Mouse (Mus musculus) hindbrain, embryonic 10.5 days (tissue): ENCODE results near the gene Itga7. TPM values are rescaled to one million over a fixed set of nuclear protein-coding genes. Genes with fewer than 3 reads are reported as not detected.
"Not testable (repeated sequence)": the region's sequence is repeated elsewhere in the genome, so short reads cannot be mapped to it uniquely, and the experiment has no call there.

Experiments used
- DNase-seq: peaks from one replicate; pipeline ENCODE4 v3.0.0-alpha.2; 2017; ENCODE audit warnings: low spot score
- H3K27ac ChIP-seq: fragments of 300-500 bp; sonication (generic); 2 replicates; pipeline ENCODE4 v1.5.1; 2016; ENCODE audit warnings: mild to moderate bottlenecking, moderate library complexity
- H3K27me3 ChIP-seq: fragments of 300-500 bp; sonication (generic); 2 replicates; pipeline ENCODE4 v1.6.1; 2016; ENCODE audit warnings: mild to moderate bottlenecking; ENCODE audit not compliant: poor library complexity, insufficient read depth, severe bottlenecking
- H3K36me3 ChIP-seq: fragments of 300-500 bp; sonication (generic); 2 replicates; pipeline ENCODE4 v1.6.1; 2016; ENCODE audit warnings: mild to moderate bottlenecking, moderate library complexity
- H3K4me1 ChIP-seq: fragments of 300-500 bp; sonication (generic); replicated peaks from 2 replicates; pipeline ENCODE4 v1.6.1; 2016; ENCODE audit warnings: mild to moderate bottlenecking
- H3K4me3 ChIP-seq: fragments of 300-500 bp; sonication (generic); 2 replicates; pipeline ENCODE4 v1.5.1; 2016; ENCODE audit warnings: mild to moderate bottlenecking, moderate library complexity
- H3K9me3 ChIP-seq: fragments of 300-500 bp; sonication (generic); 2 replicates; pipeline ENCODE4 v1.6.1; 2016; ENCODE audit warnings: mild to moderate bottlenecking, moderate library complexity
- WGBS: fragments of 180-500 bp; shearing (Covaris S2); methylation state at CpG from one replicate; pipeline ENCODE4 v1.1.7; 2016; 5-methylcytosine and 5-hydroxymethylcytosine counted together
- polyA plus RNA-seq: library from polyadenylated mRNA; unstranded; fragments of >200 nt; fragmentation: Nextera tagmentation; extraction: Ambion mirVana; gene quantifications from 2 replicates; pipeline ENCODE4 v1.2.1, GENCODE M21; 2016

The Itga7 gene
- polyA plus RNA-seq, 1 experiment from 2014 or later, result 3.7 TPM

DNA sequence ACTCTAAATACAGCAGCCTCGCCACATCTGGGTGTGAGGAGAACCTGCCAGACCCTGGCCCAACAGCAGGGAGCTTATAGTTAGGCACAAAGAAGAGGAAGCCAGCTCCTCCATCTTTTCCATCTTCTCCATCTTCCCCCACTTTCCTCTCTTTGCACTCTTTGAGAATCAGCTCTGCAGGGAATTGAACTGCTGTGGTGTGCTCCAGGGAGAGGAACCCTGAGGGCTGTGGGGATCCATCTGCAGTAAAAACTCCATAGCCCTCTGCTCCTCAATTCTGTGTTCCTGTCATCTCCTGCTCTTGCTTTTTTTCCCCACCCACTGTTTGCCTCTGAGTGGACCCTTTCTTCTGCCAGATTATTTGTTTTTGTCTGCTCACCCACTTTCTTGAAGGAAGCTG lies 55.5 kb downstream of the Itga7 start, which contains the start of gene Olfr9:
TSS of gene Olfr9 (plus strand) at position 301 of the 400 bp plus-strand sequence.
- not testable (repeated sequence) for H3K36me3 ChIP-seq, H3K4me1 ChIP-seq, H3K4me3 ChIP-seq, H3K27ac ChIP-seq, DNase-seq, H3K9me3 ChIP-seq, H3K27me3 ChIP-seq
- WGBS, result 68% methylated on average over 1 of the region's 1 CpGs

DNA sequence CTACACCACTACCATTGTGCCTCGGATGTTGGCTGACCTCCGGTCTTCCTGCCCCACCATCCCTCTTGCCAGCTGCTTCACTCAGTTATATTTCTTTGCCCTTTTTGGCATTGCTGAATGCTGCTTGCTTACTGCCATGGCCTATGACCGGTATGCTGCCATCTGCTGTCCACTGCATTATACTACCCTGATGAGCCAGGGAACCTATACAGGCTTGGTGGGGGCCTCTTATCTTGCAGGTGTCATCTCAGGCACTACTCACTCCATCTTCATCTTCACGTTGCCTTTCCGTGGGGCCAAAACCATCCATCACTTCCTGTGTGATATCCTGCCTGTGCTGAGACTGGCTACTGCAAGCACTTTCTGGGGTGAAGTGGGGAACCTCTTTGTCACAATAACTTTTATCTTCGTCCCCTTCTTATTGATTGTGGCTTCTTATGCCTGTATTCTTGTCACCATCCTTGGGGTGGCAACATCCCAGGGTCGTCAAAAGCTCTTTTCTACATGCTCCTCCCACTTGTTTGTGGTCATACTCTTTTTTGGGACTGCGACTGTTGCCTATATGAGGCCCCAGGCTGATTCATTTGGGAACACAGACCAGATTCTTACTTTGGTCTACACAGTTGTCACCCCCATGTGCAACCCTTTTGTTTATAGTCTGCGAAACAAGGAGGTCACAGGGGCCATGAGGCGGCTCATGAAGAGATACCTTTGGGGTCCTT lies 56.7 kb downstream of the Itga7 start:
- H3K4me3 ChIP-seq, H3K9me3 ChIP-seq, H3K36me3 ChIP-seq, H3K27me3 ChIP-seq, H3K4me1 ChIP-seq, DNase-seq, H3K27ac ChIP-seq: not testable (repeated sequence)
- WGBS, result 62% methylated on average over 7 of the region's 10 CpGs

GRCm38 (mm10) chr10:128990994-128991393 lies 57.4 kb downstream of the Itga7 start:
- Histone ChIP-seq H3K4me1 (no peaks in the 10 kb centered on the region), H3K27ac (no peak overlapping the region), H3K9me3 (no peaks in the 10 kb centered on the region), H3K36me3 (no peaks in the 10 kb centered on the region), H3K27me3 (no peaks in the 10 kb centered on the region), H3K4me3 (no peak overlapping the region)
- DNase-seq, result no peak

DNA sequence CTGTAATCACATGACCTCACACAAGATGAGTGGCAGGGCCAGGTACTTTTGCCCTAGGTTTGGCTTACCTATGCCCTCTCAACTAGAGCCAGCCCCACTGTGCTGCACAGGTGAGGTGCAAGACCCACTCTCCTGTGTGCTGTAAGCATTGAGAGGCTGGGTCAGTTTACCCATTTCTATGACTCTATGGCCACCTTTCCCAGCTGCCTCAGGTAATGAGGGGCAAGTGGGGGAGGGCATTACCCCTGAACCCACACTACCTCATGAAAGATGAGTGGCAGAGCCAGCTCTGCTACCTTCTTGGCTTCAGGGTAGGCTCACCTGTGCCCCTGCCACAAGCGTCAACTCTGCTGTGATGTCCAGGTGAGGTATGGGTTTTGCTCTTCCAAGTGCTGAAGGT lies 62.2 kb downstream of the Itga7 start:
- Histone ChIP-seq H3K4me3 (no peak overlapping the region), H3K4me1 (no peaks in the 10 kb centered on the region), H3K27ac (no peak overlapping the region), H3K27me3 (no peaks in the 10 kb centered on the region), H3K9me3 (no peaks in the 10 kb centered on the region), H3K36me3 (no peaks in the 10 kb centered on the region)
- WGBS, result 97% methylated on average over 1 of the region's 1 CpGs
- DNase-seq, result no peak

GRCm38 (mm10) chr10:128996523-128997040 lies 63.0 kb downstream of the Itga7 start:
- Histone ChIP-seq H3K27ac (no peak overlapping the region), H3K27me3 (no peaks in the 10 kb centered on the region), H3K4me3 (no peak overlapping the region), H3K4me1 (no peaks in the 10 kb centered on the region), H3K9me3 (no peaks in the 10 kb centered on the region), H3K36me3 (no peaks in the 10 kb centered on the region)
- WGBS, result 75% methylated on average over 4 of the region's 4 CpGs
- DNase-seq, result no peak

GRCm38 (mm10) chr10:129004032-129004920 lies 70.7 kb downstream of the Itga7 start:
- no peaks in the 10 kb centered on the region for H3K36me3 ChIP-seq
- H3K9me3 ChIP-seq, result 0 out of 2 replicates have a peak, but pooled peaks cover 8% of the 10 kb centered on the region
- 85% methylated on average over 14 of the region's 14 CpGs for WGBS

More at GRCm38 (mm10) chr10:129004032-129004920, 70.7 kb downstream of the Itga7 start:
- Histone ChIP-seq H3K4me1 (no peaks in the 10 kb centered on the region), H3K27me3 (no peaks in the 10 kb centered on the region), H3K4me3 (no peak overlapping the region), H3K27ac (no peak overlapping the region)
- no peak for DNase-seq

Other genes with a start within 250 kb of the Itga7 start
- gene Rab5b, start 237.6 kb upstream of the Itga7 start, polyA plus RNA-seq, result 73.5 and 86.0 TPM in 2 replicates
- 7.1 and 7.3 TPM in 2 replicates for gene Pmel, start 229.6 kb upstream of the Itga7 start, polyA plus RNA-seq
- 91.0 and 109 TPM in 2 replicates for gene Cdk2, start 228.8 kb upstream of the Itga7 start, polyA plus RNA-seq
- 4.1 and 4.4 TPM in 2 replicates for gene Dgka, start 189.0 kb upstream of the Itga7 start, polyA plus RNA-seq
- 54.7 and 62.2 TPM in 2 replicates for gene Pym1, start 185.9 kb upstream of the Itga7 start, polyA plus RNA-seq
- gene Mmp19, start 142.9 kb upstream of the Itga7 start, polyA plus RNA-seq, result 0.36 and 0.39 TPM in 2 replicates
- gene Dnajc14, start 129.8 kb upstream of the Itga7 start, polyA plus RNA-seq, result 50.4 and 56.0 TPM in 2 replicates
- 19.1 and 23.3 TPM in 2 replicates for gene Tmem198b, start 129.4 kb upstream of the Itga7 start, polyA plus RNA-seq
- 251 and 263 TPM in 2 replicates for gene Sarnp, start 116.5 kb upstream of the Itga7 start, polyA plus RNA-seq
- 74.1 and 97.0 TPM in 2 replicates for gene Ormdl2, start 112.2 kb upstream of the Itga7 start, polyA plus RNA-seq
- gene Gdf11, start 42.1 kb upstream of the Itga7 start, polyA plus RNA-seq, result 8.9 and 11.1 TPM in 2 replicates
- 240 and 253 TPM in 2 replicates for gene Cd63, start 32.8 kb upstream of the Itga7 start, polyA plus RNA-seq
- 15.8 and 18.7 TPM in 2 replicates for gene Rdh5, start 10.9 kb upstream of the Itga7 start, polyA plus RNA-seq
- 229 and 285 TPM in 2 replicates for gene Bloc1s1, start 9.8 kb upstream of the Itga7 start, polyA plus RNA-seq
- not detected in 2 replicates for gene Mettl7b, start 27.2 kb downstream of the Itga7 start, polyA plus RNA-seq
- gene Olfr9, start 55.6 kb downstream of the Itga7 start, polyA plus RNA-seq, result 0.06 TPM in 1 of 2 replicates, not detected in the other
- gene Olfr763, start 77.0 kb downstream of the Itga7 start, polyA plus RNA-seq, result not detected in 2 replicates
- not detected in 2 replicates for gene Olfr764-ps1, start 106.1 kb downstream of the Itga7 start, polyA plus RNA-seq
- gene Olfr765, start 116.2 kb downstream of the Itga7 start, polyA plus RNA-seq, result not detected in 2 replicates
- not detected in 2 replicates for gene Olfr766-ps1, start 135.2 kb downstream of the Itga7 start, polyA plus RNA-seq
- not detected in 2 replicates for gene Olfr767, start 149.1 kb downstream of the Itga7 start, polyA plus RNA-seq
- gene Olfr768, start 165.6 kb downstream of the Itga7 start, polyA plus RNA-seq, result not detected in 2 replicates
- not detected in 2 replicates for gene Olfr769, start 184.0 kb downstream of the Itga7 start, polyA plus RNA-seq
- not detected in 2 replicates for gene Olfr770, start 205.2 kb downstream of the Itga7 start, polyA plus RNA-seq
- not detected in 2 replicates for gene Olfr771, start 230.9 kb downstream of the Itga7 start, polyA plus RNA-seq
- not detected in 2 replicates for gene Olfr772, start 244.1 kb downstream of the Itga7 start, polyA plus RNA-seq